Mouse (Mus musculus) erythroid progenitor cell, adult 5-6 weeks (primary cell): Measurements from ENCODE around the gene Pcdh19. TPM values are rescaled to one million over a fixed set of nuclear protein-coding genes. Genes with fewer than 3 reads are reported as not detected.

Experiments
- ATAC-seq: replicated peaks from 2 replicates; pipeline ENCODE4 v1.8.0; 2016; ENCODE audit warnings: moderate number of reproducible peaks, mild to moderate bottlenecking, moderate TSS enrichment, inconsistent platforms; ENCODE audit not compliant: poor library complexity, low FRiP score, severe bottlenecking
- total RNA-seq, 2 experiments: library from RNA; stranded (forward) in 1 of 2; stranded (reverse) in 1 of 2; fragments of 150-400 nt in 1 of 2; fragments of 186-747, 209-891 nt in 1 of 2; gene quantifications; 2 replicates each; pipeline versions ENCODE4 v1.2.3 to v1.2.4; 2015 to 2017; ENCODE audit warnings: low replicate concordance in 2 of 2

The Pcdh19 gene
- total RNA-seq, 2 experiments from 2014 or later = not detected

DNA sequence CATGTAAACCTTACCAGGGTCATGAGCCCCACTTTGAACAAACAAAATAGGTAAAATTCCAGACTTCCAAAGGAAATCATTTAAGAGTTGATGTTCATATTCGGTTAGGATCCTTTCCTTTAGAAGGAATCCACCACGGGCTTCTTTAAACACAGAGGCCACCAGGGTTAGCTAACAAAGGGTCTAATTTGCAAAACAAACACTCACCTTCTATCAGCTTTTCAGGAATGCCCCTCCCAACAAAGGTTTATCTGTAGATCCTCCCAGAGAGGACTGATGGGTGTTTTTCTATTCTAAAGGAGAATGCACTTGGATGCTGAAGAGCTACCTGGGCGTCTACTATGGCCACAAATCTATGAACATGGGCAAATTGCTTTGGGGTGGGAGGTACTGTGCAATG is 15.0 kb downstream of the Pcdh19 start:
- no peak for ATAC-seq

DNA sequence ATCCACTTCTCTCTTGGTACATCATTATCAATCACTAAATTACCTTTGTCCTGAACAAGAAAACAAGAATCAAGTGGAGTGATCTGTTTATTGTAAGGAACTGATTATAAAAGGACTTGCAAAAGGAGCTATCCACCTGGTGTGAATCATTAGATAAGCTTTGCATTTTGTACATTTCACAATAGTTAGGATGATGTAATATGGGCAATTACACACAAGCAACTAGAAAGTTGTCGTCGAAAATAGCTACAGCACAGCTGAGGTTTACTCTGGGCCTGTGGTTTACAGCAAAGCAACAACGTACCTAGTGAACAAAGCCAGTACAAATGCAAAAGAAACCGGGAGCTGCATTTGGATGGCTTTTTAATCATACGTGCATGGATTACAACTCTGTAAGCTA is 28.7 kb downstream of the Pcdh19 start:
- ATAC-seq = no peak

DNA sequence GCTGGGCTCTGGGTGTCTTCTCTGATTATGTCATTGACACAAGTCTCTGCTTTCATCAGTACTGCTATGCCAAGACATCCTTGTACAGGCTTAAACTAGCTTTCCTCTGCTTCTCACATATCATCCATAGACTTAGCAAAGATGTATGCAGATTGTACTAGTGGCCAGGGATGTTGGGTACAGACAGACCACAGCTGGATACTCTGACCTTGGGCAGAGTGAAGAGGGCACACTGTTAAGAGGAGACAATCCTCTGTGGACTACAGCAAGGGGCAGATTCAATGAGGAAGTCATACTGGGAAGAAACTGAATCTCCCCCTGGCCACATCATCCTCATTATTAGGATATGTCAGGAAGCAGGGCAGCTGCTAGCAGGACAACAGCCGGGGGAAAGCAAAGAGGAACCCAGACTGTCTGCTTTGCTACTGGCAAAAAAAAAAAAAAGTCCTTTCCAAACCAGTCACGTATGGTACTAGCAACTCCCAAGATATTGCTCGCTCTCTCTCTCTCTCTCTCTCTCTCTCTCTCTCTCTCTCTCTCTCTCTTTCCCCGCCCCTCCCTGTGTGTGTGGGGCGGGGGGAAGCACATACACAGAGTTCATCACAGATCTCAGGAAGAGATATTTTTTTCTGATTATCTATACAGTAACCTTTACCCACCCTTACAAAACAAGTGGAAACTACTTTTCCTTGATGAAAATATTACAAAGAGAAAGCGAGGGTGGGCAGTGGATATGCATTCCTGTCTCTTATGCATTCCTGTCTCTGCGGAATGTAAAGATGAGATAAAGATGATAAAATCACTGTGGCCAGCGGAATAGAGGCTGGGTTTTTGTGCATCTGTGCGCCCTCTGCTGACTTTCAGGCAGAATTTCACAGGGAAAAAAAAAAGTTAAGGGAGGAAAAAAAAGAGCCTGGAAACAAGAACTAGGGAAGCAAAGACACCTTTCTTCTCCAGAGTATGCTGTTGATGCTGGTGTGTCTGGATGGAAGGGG is 31.2 kb downstream of the Pcdh19 start:
- ATAC-seq = no peak

DNA sequence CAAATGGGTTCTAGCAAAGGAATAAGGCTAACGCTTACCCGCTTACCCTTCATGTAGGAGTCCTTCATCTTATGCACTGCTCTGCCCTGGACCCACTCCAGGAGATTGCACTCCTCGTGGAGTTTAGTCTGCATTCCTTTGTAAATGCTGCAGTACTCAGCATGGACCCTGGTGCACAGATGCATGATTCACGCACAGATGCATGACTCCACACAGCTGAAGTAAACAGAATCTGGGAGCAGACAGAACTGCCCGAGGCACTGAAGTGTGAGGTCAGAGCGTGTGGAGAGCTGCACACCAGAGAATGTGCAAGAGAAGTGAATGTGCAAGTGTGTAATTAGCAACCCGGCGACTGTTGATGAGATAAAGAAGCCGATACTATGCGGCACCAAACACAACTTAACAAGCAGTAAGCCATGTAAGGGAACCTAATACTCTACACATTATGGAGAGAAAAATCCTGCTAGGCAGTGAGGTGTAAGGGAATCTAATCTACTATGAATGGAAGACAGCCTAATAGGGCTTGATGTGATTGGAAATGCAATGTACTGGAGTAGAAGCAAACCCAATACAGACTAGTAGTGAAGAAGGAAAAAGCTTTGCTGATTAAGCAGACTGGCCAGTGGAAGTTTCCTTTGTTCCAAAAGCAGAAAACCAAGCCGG is 32.8 kb downstream of the Pcdh19 start:
- no peak for ATAC-seq

DNA sequence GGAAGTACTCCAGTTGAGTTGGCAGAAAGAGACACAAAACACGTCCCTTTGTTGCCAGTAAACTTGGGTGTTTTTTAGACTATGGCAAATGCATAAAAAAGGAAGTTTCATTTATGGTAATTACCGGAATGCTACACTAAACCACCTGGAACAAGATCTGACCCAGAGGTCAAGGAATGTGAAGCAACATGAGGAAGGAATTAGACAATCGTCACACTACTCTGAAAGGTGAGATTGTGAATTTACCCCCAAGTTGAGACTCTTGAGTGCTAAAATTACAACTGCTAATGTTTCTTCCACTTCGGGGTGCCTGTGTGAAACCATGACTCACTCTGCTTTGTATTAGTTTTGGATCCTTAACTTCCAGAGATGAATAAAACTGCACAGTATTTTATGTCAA is 33.6 kb downstream of the Pcdh19 start:
- ATAC-seq = no peak

DNA sequence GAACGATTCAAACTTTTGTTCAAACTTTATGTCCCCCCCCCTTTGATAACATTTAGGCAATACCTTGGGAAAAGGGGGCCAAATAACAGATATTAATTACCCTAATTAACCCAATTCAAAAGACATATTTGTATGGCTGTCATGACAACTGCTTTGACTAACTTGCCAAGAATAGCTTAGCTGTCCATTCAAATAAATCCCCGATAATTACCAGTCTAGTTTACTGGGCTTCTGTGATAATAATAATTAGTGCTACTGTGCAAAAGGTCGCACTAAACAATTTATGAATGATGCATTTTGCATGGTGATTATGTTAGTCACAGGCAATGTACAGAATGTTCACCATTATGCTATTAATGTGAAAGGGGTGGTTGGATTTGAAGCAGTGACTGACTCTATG is 35.7 kb downstream of the Pcdh19 start:
- no peak for ATAC-seq

DNA sequence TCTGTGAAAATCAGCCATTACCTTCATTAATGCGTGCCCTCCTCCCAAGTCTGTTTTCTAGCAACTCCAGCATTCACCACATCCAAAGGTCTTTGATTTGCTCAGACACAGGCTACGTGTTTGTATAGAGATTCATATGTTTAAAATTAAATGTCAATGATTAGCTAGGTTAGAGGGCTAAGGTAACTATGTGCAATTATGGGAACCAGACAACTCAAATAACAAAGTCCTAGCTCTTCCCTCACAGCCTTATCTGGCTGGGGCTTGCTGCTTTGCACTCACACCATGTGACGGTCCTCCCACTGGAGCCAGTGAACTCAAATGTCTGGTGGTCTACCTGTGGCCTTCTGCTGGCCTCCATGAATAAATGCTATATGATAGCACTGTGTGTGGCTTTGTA is 38.4 kb downstream of the Pcdh19 start:
- no peak for ATAC-seq

DNA sequence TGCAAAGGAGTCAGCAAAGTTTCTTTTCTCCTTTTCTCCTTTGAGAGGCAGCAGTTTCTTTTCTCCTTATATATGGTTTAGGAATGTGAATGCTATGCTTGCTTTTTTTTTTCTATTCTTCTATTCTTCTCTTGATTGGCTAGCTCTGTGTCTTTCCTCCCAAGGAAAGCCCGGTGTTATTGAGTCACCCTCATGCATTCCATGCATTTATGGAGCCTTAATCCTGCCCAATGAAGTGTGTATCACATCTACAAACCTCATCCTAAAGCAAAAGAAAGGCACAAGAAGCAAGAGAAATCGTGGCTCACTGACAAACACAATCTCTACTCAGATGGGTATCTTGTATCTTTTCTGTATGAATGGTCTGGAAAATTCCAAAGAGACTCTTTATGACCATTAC is 41.0 kb downstream of the Pcdh19 start:
- no peak for ATAC-seq

DNA sequence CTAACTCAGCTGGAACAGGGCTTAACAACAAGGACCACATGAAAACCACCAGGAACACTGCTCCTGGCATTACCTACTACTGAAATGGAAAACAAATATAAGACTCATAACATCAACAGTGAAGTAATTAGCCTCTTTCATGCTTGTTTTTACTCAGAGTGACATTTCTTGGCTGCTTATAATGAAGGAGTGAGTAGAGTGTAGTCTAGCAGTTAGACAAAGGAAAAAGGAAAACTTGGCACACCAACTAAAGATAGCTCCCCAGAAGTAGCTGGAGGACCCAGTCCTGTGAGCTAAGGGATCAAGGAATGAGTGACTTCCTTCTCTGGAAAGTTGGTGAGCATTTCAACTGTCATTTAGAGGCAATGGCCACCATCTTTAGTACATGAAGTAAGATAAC is 49.3 kb downstream of the Pcdh19 start:
- ATAC-seq = no peak

DNA sequence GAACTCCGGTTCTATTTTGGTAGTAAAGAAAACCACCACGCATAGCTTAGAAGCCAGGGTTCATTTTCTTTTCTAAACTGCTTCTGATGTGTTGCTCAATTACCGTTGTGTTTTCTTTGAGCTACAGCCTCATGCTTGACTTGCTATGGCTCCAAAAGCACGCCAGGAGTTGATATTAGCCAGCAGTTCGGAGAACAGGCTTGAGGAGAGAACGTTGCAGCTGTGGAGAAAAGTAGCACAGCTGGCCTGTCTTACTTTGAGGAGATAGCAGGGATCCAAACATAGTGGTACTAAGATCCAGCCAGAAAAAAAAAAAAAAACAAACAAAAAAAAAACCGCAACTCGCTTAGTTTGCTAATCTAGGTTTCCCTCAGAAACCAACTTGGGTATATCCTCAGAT is 59.2 kb downstream of the Pcdh19 start:
- no peak for ATAC-seq

DNA sequence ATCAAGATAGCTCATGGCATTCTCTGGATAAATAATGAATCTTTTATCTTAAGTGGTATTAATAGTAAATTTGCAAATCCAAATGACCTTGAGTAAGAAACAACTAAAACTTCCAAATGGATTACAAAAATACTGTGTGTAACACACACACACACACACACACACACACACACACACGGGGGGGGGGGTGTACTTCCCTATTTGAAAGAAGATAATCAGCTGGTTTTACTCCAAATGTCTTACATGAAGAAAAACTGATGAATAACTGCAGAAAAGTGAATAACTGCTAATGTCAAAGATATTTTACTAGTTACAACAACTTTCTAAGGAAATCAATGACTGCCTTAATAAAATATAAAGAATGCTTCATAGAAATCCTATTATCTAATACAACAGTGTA is 70.6 kb downstream of the Pcdh19 start:
- ATAC-seq = no peak

DNA sequence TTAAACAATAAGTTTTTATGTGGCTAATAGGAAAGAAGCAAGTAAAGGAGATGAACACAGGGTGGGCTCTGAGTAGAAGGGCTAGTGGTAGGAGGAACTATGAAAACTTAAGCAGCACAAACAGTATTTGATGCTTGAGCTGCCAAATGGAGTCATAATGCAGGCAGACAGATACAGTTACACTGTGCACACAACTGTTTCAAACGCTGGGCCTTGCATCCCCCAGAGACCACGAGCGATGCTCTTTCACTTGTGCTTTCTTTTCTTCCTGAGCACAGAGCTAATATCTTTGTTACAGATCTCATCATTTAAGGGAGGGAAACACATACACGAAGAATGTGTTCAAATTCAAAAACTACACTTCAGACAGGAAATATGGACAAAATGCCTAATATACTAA is 83.0 kb downstream of the Pcdh19 start:
- no peak for ATAC-seq

DNA sequence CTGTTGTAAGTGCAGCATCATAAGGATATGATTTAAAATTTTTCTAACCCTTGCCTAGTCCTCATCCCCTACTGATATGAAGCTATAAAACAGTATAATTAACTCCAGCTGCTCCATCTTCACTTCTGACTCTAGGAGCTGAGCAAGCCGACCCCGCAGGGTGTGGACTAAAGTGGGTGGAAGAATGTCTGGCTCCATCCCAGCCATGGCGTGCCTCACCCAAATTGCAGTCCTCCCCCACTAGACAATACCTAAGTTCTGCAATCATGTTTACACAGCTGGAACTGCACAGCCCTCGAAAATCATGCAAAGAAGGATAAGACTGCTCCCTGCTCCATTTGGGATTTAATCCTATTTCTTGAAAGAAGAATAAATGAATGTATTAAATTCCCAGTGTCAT is 84.5 kb downstream of the Pcdh19 start:
- ATAC-seq = no peak

DNA sequence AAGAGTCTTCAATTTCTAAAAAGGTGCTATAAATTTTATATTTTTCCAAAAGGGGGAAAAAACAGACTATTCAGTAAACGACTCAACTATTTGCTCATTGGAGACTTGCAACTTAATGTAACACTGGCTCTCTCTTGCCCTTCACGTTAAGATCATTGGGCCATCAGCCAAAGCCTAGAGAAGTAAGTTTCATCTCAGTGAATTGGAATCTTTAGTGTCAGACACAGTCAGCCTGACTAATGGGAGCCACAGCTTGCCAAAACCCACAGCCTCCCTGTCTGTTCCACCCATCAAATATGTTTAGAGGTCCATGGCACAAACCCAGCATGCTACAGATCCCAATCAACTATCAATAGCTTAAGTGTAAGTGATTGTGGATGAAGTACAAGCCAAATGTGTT is 86.7 kb downstream of the Pcdh19 start:
- ATAC-seq = no peak

DNA sequence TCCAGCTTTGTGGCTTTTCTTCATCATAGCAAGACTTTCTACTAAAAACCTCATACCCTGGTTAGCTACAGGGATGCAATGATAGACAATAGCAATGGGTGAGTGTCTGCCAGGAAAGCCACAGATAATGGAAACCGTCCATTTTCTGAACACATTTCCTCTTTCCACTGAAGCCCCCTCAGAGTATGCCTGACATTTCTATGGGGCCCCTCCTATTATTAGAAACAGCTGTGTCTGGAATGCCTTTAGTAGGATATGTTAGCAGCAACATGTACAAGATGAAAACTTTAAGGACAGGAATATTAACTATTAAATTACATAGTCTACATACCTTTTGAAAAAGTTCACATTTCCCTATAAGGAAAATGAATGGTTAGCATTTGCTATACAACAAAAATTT is 87.1 kb downstream of the Pcdh19 start:
- no peak for ATAC-seq

DNA sequence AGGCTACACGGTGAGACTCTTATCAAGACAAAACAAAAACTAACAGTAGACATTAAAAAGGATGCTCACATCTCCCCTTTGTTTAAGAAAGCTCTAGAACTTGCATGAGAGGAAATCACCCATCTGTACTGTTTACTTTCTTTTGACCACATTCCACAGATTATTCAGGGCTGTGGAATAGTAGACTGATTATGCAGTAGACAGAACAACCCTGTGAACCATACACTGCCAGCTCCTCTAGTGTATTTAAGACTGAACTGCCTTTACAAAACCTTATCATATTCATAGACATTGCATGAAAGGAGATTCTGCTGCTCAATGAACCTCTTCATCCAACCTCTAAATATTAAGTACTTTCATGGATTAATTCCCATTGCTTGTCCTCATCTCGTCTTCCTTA is 87.6 kb downstream of the Pcdh19 start:
- no peak for ATAC-seq

DNA sequence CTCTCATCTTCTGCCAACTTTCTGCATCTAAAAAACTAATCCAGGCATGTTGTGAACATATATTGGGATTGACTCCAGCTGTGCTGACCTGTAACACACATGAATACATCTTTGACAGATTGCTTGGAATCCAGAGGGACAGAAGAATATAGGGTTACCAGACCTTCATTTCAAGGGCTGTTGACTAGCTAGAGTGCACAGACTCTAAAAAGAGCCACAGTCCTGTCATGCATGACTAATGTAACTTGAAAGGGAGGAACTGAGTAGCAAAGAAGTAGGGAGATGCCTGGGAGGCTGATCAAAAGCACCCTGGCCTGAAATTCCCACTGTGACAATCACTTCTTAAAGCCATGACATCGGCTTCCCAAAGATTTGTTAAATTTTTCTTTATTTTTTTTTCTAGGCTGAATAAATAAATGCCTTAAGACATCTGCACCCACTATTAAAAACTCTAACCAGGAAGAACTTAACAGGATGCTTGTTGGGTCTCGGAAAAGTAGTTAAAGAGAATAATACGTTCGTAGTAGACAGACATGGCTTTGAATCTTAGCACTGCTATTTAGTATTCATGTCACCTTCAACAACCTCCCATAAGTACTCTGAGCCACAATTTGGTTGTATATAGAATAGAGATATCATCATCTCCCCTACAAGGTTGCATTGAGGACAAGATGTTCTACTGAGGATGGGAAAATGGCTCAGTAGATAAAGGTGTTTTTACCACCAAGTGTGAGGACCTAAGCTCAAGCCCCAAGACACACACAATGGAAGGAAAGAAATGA is 113.0 kb downstream of the Pcdh19 start:
- ATAC-seq = no peak

DNA sequence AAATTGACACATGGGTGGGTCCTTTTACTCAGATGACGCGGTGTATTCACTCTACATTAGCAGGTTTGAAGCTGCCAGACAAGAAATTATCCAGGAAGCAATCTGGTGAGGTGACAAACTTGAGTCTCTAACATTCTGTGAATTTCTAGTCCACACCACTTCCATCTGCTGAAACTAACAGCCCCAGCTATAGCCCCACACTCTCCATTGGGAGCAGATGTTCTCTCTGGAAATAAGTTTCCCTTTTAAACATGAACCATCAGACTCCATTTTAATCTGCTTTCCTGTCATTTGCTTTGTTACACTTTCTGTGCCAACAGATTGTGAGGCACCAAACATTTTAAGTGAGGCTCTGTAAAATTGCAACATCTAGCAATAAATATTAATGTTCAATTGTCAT is 123.4 kb downstream of the Pcdh19 start:
- ATAC-seq = no peak
